Mouse (Mus musculus): ENCODE measurements at regions not wholly inside any gene's neighbourhood (a gene's known extent, or its start where the extent isn't known, plus 50 kb on each side); places are given as distances from the start of the nearest gene placed in this dataset.
A peak's percentile ranks its signal among the peaks of the same experiment; 100 is the strongest.

DNA sequence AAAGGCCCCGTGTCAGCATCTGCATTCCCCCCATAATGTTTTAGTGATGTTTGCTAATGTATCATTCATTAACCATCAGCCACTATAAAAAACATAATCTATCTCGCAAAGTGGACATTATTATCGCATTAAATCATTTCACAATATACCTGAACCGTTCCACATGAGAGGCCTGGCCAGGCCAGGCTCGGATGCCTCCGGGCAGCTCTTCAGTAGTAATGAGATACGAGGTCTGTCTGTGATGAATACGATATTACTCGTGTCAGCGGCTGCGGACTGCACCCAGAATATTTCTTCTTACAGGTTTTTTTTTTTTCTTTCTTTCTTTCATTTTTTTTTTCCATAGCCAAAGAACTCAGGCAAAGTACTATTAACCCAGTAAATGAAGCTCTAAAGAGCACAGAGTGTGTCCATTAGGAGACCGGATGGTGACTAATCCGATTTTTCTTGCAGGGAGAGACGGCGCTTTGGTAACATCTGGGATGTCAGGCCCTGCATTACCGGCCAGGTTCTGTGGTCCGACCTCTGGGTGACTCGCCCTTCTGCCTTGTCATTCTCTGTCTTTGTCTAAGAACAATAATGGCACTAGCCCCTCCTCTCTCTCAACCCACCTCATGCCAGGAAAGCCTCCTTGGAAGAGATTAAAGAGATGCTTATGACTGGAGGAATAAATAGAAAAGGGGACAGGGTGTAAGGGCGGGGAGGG lies 145.5 kb downstream of the Slc35b3 start:
- WGBS: 78% methylated on average over 19 of the region's 19 CpGs

DNA sequence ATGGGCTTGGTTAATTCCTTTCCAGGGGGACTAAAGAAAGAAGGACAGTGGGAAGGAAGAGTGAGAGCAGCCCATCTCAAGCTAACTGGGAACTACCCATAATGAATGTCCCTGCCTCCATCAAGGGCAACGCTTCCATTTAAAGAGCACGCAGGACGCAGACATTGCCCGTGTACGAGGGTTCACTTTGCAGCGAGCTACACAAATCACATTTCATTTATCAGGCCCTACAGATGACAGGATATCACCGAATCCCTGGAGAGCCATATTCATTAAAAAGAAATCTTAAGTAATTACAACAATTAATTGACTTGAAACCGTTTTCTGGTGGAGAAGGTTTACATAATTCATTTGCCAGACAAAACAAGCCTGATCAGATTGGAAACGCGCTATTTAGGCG lies 139.7 kb upstream of the Eef1e1 start:
- no peak overlapping the region for H3K4me3 ChIP-seq
- no peak for ATAC-seq (ENCODE audit: insufficient number of reproducible peaks, insufficient read depth, low FRiP score, low TSS enrichment, low read depth)

More for the DNA sequence above, 145.5 kb downstream of the Slc35b3 start:
- H3K9ac ChIP-seq: no peak overlapping the region
- H3K9me3 ChIP-seq: no peaks in the 10 kb centered on the region
- no peak overlapping the region for H3K4me2 ChIP-seq
- H3K4me3 ChIP-seq: no peak overlapping the region
- H3K27ac ChIP-seq: no peak overlapping the region
- no peaks in the 10 kb centered on the region for H3K27me3 ChIP-seq
- H3K4me1 ChIP-seq: no peaks in the 10 kb centered on the region
- H3K36me3 ChIP-seq: no peaks in the 10 kb centered on the region
- ATAC-seq (ENCODE audit: insufficient number of reproducible peaks, insufficient read depth, low FRiP score, low TSS enrichment, low read depth): no peak

DNA sequence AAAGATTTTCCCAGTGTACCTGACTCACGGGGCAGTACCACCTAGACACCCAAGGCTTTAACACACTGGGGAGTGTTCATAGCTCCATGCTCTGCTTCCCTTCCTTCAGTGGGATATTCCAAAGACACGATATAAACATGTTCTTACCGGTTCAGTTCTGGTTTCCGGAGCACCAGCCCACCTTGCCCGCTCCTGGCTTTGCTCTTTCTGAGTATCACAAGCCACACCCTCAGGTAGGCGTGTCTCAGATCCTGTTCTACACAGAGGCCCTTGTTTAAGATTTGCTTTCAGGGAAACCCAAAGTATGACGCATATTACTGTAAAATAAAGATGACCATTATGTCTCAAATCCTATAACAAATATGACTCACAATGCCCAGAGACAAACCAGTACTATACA lies 134.6 kb upstream of the Eef1e1 start:
- Histone ChIP-seq H3K9ac (no peak overlapping the region), H3K9me3 (no peaks in the 10 kb centered on the region), H3K27ac (no peak overlapping the region), H3K4me3 (no peak overlapping the region), H3K36me3 (no peaks in the 10 kb centered on the region), H3K27me3 (no peaks in the 10 kb centered on the region), H3K4me1 (no peaks in the 10 kb centered on the region), H3K4me2 (peak overlapping the region; percentile 39)
- WGBS: 28% methylated on average over 7 of the region's 7 CpGs
- no peak for ATAC-seq (ENCODE audit: insufficient number of reproducible peaks, insufficient read depth, low FRiP score, low TSS enrichment, low read depth)

More for the DNA sequence above, 139.7 kb upstream of the Eef1e1 start:
- WGBS: 86% methylated on average over 11 of the region's 11 CpGs
- H3K9ac ChIP-seq: no peak overlapping the region
- no peaks in the 10 kb centered on the region for H3K36me3 ChIP-seq
- H3K4me2 ChIP-seq: no peak overlapping the region
- H3K9me3 ChIP-seq: no peaks in the 10 kb centered on the region
- peaks cover 3% of the 10 kb centered on the region; the same call in 1 of the 2 replicates for H3K4me1 ChIP-seq
- no peak overlapping the region for H3K27ac ChIP-seq
- H3K27me3 ChIP-seq: no peaks in the 10 kb centered on the region

DNA sequence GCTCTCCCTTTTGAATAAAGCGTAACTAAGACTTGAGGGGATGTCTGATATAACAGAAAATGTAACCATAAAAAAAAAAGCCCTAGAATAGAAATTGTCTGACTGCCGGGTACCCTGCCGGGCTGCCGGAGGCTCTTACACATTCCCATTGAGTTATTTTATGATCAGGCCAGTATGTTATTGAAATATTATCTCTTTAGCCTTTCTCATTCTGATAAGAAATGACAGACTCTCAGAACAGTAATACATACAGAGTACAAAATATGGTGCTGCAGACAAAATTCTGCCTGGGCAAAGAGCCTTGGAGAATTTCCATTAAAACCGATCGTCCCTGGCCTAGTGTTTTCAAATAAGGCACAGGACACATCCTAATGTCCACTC lies 121.8 kb upstream of the Eef1e1 start:
- peaks cover 8% of the 10 kb centered on the region; the same call in 1 of the 2 replicates for H3K4me1 ChIP-seq
- H3K27ac ChIP-seq: no peak overlapping the region
- no peaks in the 10 kb centered on the region for H3K9me3 ChIP-seq
- H3K27me3 ChIP-seq: no peaks in the 10 kb centered on the region
- H3K9ac ChIP-seq: no peak overlapping the region
- no peak overlapping the region for H3K4me3 ChIP-seq
- H3K4me2 ChIP-seq: no peak overlapping the region
- 67% methylated on average over 6 of the region's 6 CpGs for WGBS
- no peak for ATAC-seq (ENCODE audit: insufficient number of reproducible peaks, insufficient read depth, low FRiP score, low TSS enrichment, low read depth)
- H3K36me3 ChIP-seq: no peaks in the 10 kb centered on the region

DNA sequence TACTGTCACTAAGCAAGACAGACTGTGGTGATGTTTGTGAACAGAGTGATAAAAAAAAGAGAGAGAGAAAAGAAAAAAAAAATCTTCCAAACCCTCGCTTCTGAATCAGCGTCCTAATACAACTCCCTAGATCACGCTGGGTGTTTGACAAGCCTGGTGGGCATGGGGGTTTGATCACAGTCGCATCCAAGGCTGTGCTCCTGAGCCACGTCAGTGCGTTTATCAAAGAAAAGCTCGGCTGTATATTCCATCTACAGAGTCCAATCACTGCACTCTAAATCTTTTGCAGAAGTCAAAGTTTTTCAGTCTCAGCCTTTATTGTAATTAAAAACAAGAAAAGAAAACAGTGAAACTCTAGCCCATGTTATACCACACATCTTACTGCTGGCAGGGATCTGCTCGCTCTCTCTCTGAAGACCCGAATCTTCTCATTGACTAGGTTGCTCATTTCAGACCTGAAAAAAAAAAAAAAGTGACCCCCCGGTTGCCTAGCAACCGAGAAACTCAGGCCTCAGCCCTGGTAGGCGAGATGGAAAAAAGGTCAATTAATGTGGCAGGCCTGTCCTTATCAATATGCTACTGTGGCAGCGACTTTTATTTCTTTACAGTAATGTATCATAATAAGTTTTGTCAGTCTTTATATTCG lies 121.2 kb upstream of the Eef1e1 start:
- H3K4me2 ChIP-seq: no peak overlapping the region
- no peak overlapping the region for H3K9ac ChIP-seq
- H3K27ac ChIP-seq: no peak overlapping the region
- H3K4me3 ChIP-seq: no peak overlapping the region
- WGBS: 47% methylated on average over 14 of the region's 14 CpGs
- no peaks in the 10 kb centered on the region for H3K9me3 ChIP-seq
- H3K36me3 ChIP-seq: no peaks in the 10 kb centered on the region
- no peak for ATAC-seq (ENCODE audit: insufficient number of reproducible peaks, insufficient read depth, low FRiP score, low TSS enrichment, low read depth)
- H3K27me3 ChIP-seq: no peaks in the 10 kb centered on the region
- H3K4me1 ChIP-seq: peaks cover 8% of the 10 kb centered on the region; the same call in 1 of the 2 replicates

DNA sequence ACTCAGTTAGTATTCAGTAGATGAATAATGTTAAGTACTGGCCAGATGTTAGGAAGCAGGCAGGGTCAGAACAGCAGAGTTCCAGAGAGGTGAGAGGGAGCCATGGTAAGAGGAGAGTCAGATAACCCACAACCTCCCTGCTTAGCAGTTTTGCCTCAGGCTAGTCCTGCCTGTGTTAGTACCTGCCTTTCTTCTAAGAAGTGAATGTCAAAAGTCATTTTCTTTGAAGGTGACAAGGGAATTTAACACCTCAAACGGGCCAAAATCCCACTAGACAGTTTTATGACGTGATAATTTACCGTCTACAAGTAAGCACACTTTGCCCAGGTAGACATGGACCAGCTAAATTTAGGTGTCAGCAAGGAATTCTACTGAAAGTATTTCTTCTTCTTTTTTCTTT lies 117.7 kb upstream of the Eef1e1 start:
- H3K36me3 ChIP-seq: no peaks in the 10 kb centered on the region
- peaks cover 8% of the 10 kb centered on the region; the same call in 1 of the 2 replicates for H3K4me1 ChIP-seq
- no peak overlapping the region for H3K4me3 ChIP-seq
- H3K4me2 ChIP-seq: no peak overlapping the region
- 64% methylated on average over 3 of the region's 3 CpGs for WGBS
- H3K27me3 ChIP-seq: no peaks in the 10 kb centered on the region
- no peaks in the 10 kb centered on the region for H3K9me3 ChIP-seq
- no peak overlapping the region for H3K9ac ChIP-seq
- ATAC-seq (ENCODE audit: insufficient number of reproducible peaks, insufficient read depth, low FRiP score, low TSS enrichment, low read depth): no peak
- H3K27ac ChIP-seq: no peak overlapping the region

DNA sequence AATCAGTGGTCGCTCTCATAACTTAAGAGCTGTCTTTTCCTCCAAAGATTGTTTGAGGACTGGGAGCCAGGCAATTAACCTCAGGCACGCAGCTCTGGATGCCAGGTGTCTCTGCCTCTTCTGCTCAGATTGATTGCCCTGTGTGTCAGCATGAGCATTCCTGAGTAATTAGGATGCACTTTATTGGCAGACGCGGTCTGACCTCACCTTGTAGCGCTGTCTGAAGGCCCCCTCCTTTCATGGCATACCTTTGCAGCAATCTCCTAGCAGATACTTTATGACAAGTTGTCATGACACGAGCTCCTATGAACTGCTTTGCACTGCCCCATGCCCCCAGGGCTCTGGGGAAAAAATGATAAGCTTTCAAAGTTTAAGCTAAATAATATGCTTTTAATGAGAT lies 114.1 kb upstream of the Eef1e1 start:
- Histone ChIP-seq H3K27me3 (no peaks in the 10 kb centered on the region), H3K4me3 (no peak overlapping the region), H3K27ac (no peak overlapping the region), H3K36me3 (no peaks in the 10 kb centered on the region), H3K4me1 (no peaks in the 10 kb centered on the region), H3K4me2 (no peak overlapping the region), H3K9ac (no peak overlapping the region), H3K9me3 (no peaks in the 10 kb centered on the region)
- 53% methylated on average over 6 of the region's 6 CpGs for WGBS
- ATAC-seq (ENCODE audit: insufficient number of reproducible peaks, insufficient read depth, low FRiP score, low TSS enrichment, low read depth): no peak

DNA sequence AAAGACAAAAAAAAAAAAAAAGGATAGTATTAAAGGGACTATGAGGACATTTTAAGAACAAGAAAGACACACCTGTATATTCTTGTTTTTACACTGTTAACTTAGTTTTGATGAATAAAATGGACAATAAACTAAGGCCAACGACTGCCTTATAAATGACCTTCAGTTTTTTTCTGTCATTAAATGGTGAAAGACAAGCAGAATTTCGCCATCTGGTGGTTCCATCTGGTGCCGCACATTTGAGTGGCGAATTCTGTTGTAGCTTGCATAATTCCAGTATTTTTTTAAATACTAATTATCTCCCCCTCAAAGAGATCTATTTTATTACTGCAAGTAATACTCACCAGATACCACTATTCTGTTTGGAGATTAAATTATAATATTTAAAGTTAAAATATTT lies 107.3 kb upstream of the Eef1e1 start:
- H3K27me3 ChIP-seq: no peaks in the 10 kb centered on the region
- no peak for ATAC-seq (ENCODE audit: insufficient number of reproducible peaks, insufficient read depth, low FRiP score, low TSS enrichment, low read depth)
- WGBS: 39% methylated on average over 4 of the region's 4 CpGs

DNA sequence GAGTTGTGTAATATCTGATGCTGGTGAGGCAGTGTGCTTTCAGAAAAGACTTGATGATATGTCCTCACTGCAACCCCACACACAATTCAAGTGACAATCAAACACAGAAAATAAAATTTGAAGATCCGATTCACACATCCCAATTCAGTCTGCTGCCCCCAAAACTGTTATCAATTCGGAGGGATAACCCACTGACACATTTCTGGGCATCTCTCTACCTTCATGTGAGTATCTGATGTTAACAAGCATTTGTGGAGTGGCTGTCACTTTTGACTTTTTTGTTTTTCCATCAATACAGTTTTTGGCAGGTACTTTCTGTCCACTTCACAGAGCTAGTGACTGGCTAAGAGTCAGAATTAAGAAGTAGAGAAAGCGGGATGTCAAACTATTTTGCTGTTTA lies 101.4 kb upstream of the Eef1e1 start:
- ATAC-seq (ENCODE audit: insufficient number of reproducible peaks, insufficient read depth, low FRiP score, low TSS enrichment, low read depth): no peak
- no peak overlapping the region for H3K4me2 ChIP-seq
- no peaks in the 10 kb centered on the region for H3K36me3 ChIP-seq

More for the DNA sequence above, 107.3 kb upstream of the Eef1e1 start:
- H3K9ac ChIP-seq: no peak overlapping the region
- no peak overlapping the region for H3K4me2 ChIP-seq
- no peak overlapping the region for H3K27ac ChIP-seq
- no peak overlapping the region for H3K4me3 ChIP-seq
- no peaks in the 10 kb centered on the region for H3K36me3 ChIP-seq
- H3K9me3 ChIP-seq: no peaks in the 10 kb centered on the region
- H3K4me1 ChIP-seq: no peaks in the 10 kb centered on the region

DNA sequence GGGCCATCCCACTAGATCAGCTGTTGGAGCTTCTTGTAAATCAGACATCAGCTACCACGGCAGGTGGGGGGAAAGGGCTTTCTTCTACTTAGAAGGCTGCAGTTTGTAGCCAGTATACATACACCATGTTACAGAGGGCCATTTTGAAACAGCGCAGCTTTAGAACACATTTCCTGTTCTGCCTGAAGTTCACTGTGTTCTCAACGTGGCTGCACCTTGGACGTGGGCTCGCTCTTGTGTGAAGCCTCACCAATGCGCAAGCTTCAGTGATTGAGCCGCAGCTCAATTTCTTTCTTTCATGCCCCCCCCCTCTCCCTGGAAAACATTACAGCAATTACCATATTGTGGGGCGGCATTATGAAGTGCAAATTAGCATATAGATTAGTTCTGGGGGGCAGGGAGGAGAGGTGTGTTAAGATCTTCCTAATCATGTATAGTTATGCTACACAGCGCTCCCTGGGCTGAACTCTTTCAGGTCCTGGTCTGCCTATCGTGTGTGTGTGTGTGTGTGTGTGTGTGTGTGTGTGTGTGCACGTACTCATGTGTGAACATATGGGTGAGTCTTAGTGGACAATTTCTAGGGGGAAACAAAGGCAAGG lies 97.9 kb upstream of the Eef1e1 start:
- no peak for ATAC-seq (ENCODE audit: insufficient number of reproducible peaks, insufficient read depth, low FRiP score, low TSS enrichment, low read depth)
- Histone ChIP-seq H3K4me1 (no peaks in the 10 kb centered on the region), H3K4me2 (no peak overlapping the region), H3K36me3 (no peaks in the 10 kb centered on the region), H3K27ac (no peak overlapping the region), H3K9me3 (peaks cover 6% of the 10 kb centered on the region; the same call in 1 of the 2 replicates), H3K9ac (no peak overlapping the region), H3K4me3 (no peak overlapping the region), H3K27me3 (no peaks in the 10 kb centered on the region)
- 80% methylated on average over 11 of the region's 11 CpGs for WGBS

More for the DNA sequence above, 101.4 kb upstream of the Eef1e1 start:
- Histone ChIP-seq H3K9me3 (no peaks in the 10 kb centered on the region), H3K4me3 (no peak overlapping the region), H3K4me1 (no peaks in the 10 kb centered on the region), H3K27me3 (no peaks in the 10 kb centered on the region), H3K27ac (no peak overlapping the region), H3K9ac (no peak overlapping the region)
- WGBS: 90% methylated on average over 3 of the region's 3 CpGs

DNA sequence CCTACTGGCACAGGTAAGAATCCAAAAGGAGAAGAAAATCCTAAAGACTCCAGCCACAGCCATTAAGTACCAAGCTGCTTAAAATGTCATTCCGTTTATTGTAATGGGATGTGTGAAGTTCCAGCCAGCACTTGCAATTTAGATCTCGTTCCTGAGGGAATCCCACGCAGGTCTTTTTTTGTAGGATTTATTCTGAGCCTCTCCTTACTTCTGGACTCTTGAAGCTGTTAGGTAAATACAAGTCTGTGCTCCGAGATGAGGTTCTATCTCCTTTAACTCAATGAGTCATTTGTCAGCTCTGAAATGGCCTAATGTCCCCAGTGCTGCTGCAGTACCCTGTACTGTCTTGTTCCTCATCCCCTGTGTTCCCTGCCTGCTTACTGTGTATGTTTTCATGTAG lies 94.9 kb upstream of the Eef1e1 start:
- no peak for ATAC-seq (ENCODE audit: insufficient number of reproducible peaks, insufficient read depth, low FRiP score, low TSS enrichment, low read depth)
- H3K4me2 ChIP-seq: no peak overlapping the region
- H3K27me3 ChIP-seq: no peaks in the 10 kb centered on the region
- H3K36me3 ChIP-seq: no peaks in the 10 kb centered on the region
- H3K9ac ChIP-seq: no peak overlapping the region
- H3K4me3 ChIP-seq: no peak overlapping the region
- WGBS: 81% methylated on average over 4 of the region's 4 CpGs
- no peaks in the 10 kb centered on the region for H3K4me1 ChIP-seq
- H3K27ac ChIP-seq: no peak overlapping the region
- H3K9me3 ChIP-seq: peaks cover 8% of the 10 kb centered on the region; the same call in 1 of the 2 replicates

DNA sequence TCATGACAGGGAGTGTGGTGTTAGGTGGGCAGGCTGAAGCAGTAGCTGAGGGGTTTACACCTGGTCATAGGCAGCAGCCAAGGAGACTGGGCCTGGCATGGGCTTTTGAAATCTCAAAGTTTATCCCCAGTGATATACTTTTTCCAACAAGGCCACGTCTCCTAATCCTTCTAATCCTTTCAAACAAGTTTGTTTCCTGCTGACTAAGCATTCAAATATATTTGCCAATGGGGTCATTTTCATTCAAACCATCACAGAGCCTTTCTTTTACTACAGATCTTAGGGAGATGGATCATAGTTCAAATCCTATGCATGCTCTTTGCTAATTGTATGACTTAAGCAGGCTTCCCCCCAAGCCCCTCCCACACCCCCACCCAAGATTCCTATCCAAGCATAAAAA lies 93.0 kb upstream of the Eef1e1 start:
- peaks cover 8% of the 10 kb centered on the region; the same call in 1 of the 2 replicates for H3K9me3 ChIP-seq
- H3K4me3 ChIP-seq: no peak overlapping the region
- no peak overlapping the region for H3K9ac ChIP-seq
- no peak overlapping the region for H3K4me2 ChIP-seq
- no peak overlapping the region for H3K27ac ChIP-seq
- H3K36me3 ChIP-seq: no peaks in the 10 kb centered on the region
- 85% methylated on average over 1 of the region's 1 CpGs for WGBS
- no peaks in the 10 kb centered on the region for H3K4me1 ChIP-seq
- no peak for ATAC-seq (ENCODE audit: insufficient number of reproducible peaks, insufficient read depth, low FRiP score, low TSS enrichment, low read depth)
- no peaks in the 10 kb centered on the region for H3K27me3 ChIP-seq

All from embryonic facial prominence, embryonic 13.5 days (tissue).